Mouse (Mus musculus): ENCODE data around the gene Tor1b. TPM values are rescaled to one million over a fixed set of nuclear protein-coding genes. Genes with fewer than 3 reads are reported as not detected.
A peak's percentile ranks its signal among the peaks of the same experiment; 100 is the strongest.

Gene Tor1b
- polyA plus RNA-seq, 1 experiment: 35.9 TPM

GRCm38 (mm10) chr2:30967352-30968327, 14.9 kb downstream of the Tor1b start, which contains the start of gene Tor1a:
Gene Tor1a, minus strand, starts transcription at chr2:30967933.
- Histone ChIP-seq H3K27ac (ENCODE audit: insufficient read depth, low read length) (peak within 1 kb of the TSS; percentile 87), H3K4me3 (ENCODE audit: insufficient read depth, low read length) (peak within 1 kb of the TSS; percentile 94), H3K4me1 (ENCODE audit: control insufficient read depth, insufficient read depth, low read length) (peaks cover 5% of the 10 kb centered on the region; the same call in 1 of the 2 replicates)
- TF ChIP-seq CTCF (IDR thresholded peaks at IDR 0.05; ENCODE audit: extremely low read depth, insufficient read depth, low read length): no peak
- peak; percentile 77 for TF ChIP-seq POLR2A (IDR thresholded peaks at IDR 0.05; ENCODE audit: extremely low read depth, insufficient read depth, low read length)

DNA sequence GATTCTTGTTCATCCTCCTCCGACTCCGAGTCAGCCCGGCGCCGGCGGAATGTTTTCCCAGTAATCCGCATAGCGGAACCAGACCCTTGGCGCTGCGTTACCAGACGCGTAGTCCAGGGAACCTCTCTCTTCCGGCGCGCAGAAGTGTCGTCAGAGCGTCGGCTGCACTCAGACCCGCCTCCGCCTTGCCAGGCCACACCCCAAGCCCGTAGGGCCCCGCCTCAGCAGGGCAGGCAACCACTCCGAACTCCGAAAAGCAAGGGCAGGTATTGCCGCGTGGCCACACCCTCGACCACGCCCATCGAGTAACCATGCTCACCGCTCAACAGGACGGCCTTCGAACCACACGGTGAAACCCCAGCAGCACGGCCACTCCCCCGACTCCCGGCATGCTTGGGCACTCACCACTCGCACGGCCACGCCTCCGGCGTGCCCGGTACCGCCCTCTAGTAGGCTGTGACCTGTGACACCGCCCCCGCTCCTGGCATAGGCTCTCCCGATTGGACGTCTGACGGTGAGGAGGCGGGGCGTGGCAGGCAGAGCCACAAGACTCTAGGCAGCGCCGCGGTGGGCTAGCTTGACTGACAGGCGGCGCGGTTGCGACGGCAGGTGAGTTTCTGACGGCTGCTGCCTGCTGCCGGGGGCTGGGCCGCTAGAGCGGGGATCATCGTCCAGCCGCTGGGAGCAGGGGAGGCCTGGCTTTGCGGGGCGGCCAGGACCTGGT, 29.2 kb downstream of the Tor1b start, which contains the start of the genes BC005624 and Usp20:
Gene BC005624, minus strand, starts transcription at position 412 of the 724 bp plus-strand sequence.
Gene Usp20, plus strand, starts transcription at position 490 of the 724 bp plus-strand sequence.
- peak; percentile 73 for TF ChIP-seq POLR2A (IDR thresholded peaks at IDR 0.05; ENCODE audit: extremely low read depth, insufficient read depth, low read length)
- TF ChIP-seq CTCF (IDR thresholded peaks at IDR 0.05; ENCODE audit: extremely low read depth, insufficient read depth, low read length): no peak
- Histone ChIP-seq H3K4me1 (ENCODE audit: control insufficient read depth, insufficient read depth, low read length) (peaks cover 2% of the 10 kb centered on the region; the same call in 1 of the 2 replicates), H3K27ac (ENCODE audit: insufficient read depth, low read length) (no peak within 1 kb of the TSS), H3K4me3 (ENCODE audit: insufficient read depth, low read length) (peak within 1 kb of the TSS; percentile 69)

- Histone ChIP-seq H3K4me3 (ENCODE audit: insufficient read depth, low read length) (peak overlapping the region; percentile 69), H3K4me1 (ENCODE audit: control insufficient read depth, insufficient read depth, low read length) (peaks cover 2% of the 10 kb centered on the region; the same call in 1 of the 2 replicates), H3K27ac (ENCODE audit: insufficient read depth, low read length) (no peak overlapping the region)
- TF ChIP-seq POLR2A (IDR thresholded peaks at IDR 0.05; ENCODE audit: extremely low read depth, insufficient read depth, low read length) (no peak), CTCF (IDR thresholded peaks at IDR 0.05; ENCODE audit: extremely low read depth, insufficient read depth, low read length) (no peak)
These were observed 30.3 kb downstream of the Tor1b start for GRCm38 (mm10) chr2:30983024-30983423.

- peaks cover 2% of the 10 kb centered on the region; the same call in 1 of the 2 replicates for H3K4me1 ChIP-seq (ENCODE audit: control insufficient read depth, insufficient read depth, low read length)
- no peak overlapping the region for H3K27ac ChIP-seq (ENCODE audit: insufficient read depth, low read length)
- TF ChIP-seq POLR2A (IDR thresholded peaks at IDR 0.05; ENCODE audit: extremely low read depth, insufficient read depth, low read length): no peak
- H3K4me3 ChIP-seq (ENCODE audit: insufficient read depth, low read length): no peak overlapping the region
These were observed 32.6 kb downstream of the Tor1b start for GRCm38 (mm10) chr2:30985111-30986020.

DNA sequence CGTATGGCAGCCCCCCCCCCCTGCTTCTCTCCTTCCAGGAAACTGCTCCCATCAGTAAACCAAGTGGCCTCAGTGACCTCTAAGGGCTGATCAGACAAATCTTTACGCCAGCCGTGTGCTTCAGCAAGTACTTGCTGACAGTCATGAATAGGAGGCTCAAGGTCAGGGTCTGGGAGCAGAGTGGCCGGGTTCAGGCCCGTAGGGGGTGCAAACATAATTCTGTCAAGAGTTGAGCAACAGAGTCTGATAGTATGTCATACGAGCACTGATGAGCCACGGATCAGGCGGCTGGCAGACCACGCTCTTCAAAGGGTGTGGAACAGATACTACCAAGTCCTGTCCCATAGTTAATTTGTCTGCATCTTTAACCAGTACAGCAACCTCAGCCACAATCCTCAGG, 37.5 kb downstream of the Tor1b start:
- H3K27ac ChIP-seq (ENCODE audit: insufficient read depth, low read length): no peak overlapping the region
- H3K4me1 ChIP-seq (ENCODE audit: control insufficient read depth, insufficient read depth, low read length): no peaks in the 10 kb centered on the region
- TF ChIP-seq POLR2A (IDR thresholded peaks at IDR 0.05; ENCODE audit: extremely low read depth, insufficient read depth, low read length) (no peak), CTCF (IDR thresholded peaks at IDR 0.05; ENCODE audit: extremely low read depth, insufficient read depth, low read length) (no peak)
- no peak overlapping the region for H3K4me3 ChIP-seq (ENCODE audit: insufficient read depth, low read length)

GRCm38 (mm10) chr2:30994853-30995252, 42.1 kb downstream of the Tor1b start:
- Histone ChIP-seq H3K4me3 (ENCODE audit: insufficient read depth, low read length) (no peak overlapping the region), H3K4me1 (ENCODE audit: control insufficient read depth, insufficient read depth, low read length) (no peaks in the 10 kb centered on the region), H3K27ac (ENCODE audit: insufficient read depth, low read length) (no peak overlapping the region)
- TF ChIP-seq POLR2A (IDR thresholded peaks at IDR 0.05; ENCODE audit: extremely low read depth, insufficient read depth, low read length): no peak
- TF ChIP-seq CTCF (IDR thresholded peaks at IDR 0.05; ENCODE audit: extremely low read depth, insufficient read depth, low read length): no peak

DNA sequence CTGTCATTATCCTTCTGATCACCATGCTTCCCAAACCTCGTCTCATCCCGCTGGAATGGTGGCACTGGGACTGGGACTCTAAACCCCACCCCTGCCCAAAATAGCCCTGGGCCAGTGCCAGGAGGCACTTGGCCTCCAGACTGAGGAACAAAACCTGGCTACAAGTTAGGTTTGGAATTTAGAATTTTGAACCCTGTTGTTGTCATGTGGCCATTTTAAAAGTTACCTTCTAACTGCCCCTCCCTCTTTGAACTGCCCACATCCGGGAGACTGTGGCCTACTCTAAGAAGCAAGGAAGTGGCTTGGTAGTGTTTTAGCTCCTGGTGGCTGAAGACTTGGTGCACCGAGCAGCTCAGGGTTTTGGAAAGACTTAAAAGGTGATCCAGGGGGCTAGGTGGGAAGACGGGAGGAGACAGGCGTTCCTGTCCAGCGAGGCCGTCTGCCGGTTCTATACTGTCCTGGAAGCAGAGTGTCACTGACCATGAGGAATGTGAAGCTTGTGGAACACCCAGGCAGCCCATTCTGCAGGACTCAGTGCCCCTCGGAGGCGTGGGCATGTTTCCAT, 42.8 kb downstream of the Tor1b start:
- Histone ChIP-seq H3K4me3 (ENCODE audit: insufficient read depth, low read length) (no peak overlapping the region), H3K27ac (ENCODE audit: insufficient read depth, low read length) (no peak overlapping the region), H3K4me1 (ENCODE audit: control insufficient read depth, insufficient read depth, low read length) (no peaks in the 10 kb centered on the region)
- TF ChIP-seq CTCF (IDR thresholded peaks at IDR 0.05; ENCODE audit: extremely low read depth, insufficient read depth, low read length) (no peak), POLR2A (IDR thresholded peaks at IDR 0.05; ENCODE audit: extremely low read depth, insufficient read depth, low read length) (no peak)

DNA sequence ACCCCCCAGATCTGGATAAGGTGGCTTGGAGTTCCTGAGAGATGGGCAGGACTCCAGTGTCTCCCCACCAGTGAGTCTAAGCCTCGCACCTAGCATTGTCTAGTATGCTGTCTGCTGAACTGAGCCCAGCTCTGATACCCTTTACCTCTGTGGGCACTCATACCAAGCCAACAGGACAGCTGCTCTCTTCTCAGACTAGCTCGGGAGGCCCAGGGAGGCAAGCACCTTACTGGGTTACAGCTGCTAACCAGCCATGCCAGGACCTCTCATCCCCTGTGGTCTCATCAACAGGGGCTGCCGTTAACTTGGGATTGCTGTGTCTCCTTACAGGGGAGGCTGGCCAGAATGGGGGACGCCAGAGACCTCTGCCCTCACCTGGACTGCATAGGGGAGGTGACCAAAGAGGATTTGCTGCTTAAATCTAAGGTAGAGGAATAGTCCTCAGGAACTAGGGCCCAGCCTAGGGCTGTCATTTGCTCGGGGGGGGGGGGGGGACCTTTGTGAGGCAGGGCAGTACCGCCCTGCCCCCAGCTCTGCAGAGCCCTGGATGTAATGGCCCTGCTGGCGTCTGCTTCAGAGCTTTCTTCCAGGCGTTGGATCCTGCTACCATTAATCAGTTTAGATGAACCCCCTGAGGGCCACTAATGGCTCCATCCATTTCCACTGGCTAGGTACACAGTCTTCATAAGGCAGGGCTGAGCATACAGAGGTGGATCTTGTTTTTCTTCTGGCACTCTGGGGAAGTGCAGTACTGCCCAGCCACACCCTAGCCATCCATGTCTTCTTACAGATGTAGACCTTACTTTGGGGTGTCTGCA, 45.9 kb downstream of the Tor1b start:
- no peak for TF ChIP-seq POLR2A (IDR thresholded peaks at IDR 0.05; ENCODE audit: extremely low read depth, insufficient read depth, low read length)
- no peak for TF ChIP-seq CTCF (IDR thresholded peaks at IDR 0.05; ENCODE audit: extremely low read depth, insufficient read depth, low read length)
- no peaks in the 10 kb centered on the region for H3K4me1 ChIP-seq (ENCODE audit: control insufficient read depth, insufficient read depth, low read length)
- no peak overlapping the region for H3K4me3 ChIP-seq (ENCODE audit: insufficient read depth, low read length)
- no peak overlapping the region for H3K27ac ChIP-seq (ENCODE audit: insufficient read depth, low read length)
